Mouse (Mus musculus) hindbrain, embryonic 14.5 days (tissue): ENCODE results near the gene Man2c1. TPM values are rescaled to one million over a fixed set of nuclear protein-coding genes. Genes with fewer than 3 reads are reported as not detected.

ENCODE experiments used
- polyA plus RNA-seq: library from polyadenylated mRNA; unstranded; fragments of >200 nt; fragmentation: Nextera tagmentation; extraction: Ambion mirVana; gene quantifications from 2 replicates; pipeline ENCODE4 v1.2.1, GENCODE M21; 2014

Gene Man2c1
- polyA plus RNA-seq, 1 experiment from 2014 or later: 47.9 TPM

Other genes starting within 250 kb of the Man2c1 start
- gene Snx33, start 202.3 kb upstream of the Man2c1 start, polyA plus RNA-seq: 2.1 and 2.4 TPM in 2 replicates
- 73.4 and 78.1 TPM in 2 replicates for gene Imp3, start 193.2 kb upstream of the Man2c1 start, polyA plus RNA-seq
- 23.4 and 26.0 TPM in 2 replicates for gene Snupn, start 179.8 kb upstream of the Man2c1 start, polyA plus RNA-seq
- gene Ptpn9, start 135.8 kb upstream of the Man2c1 start, polyA plus RNA-seq: 35.0 and 39.4 TPM in 2 replicates
- gene Sin3a, start 58.6 kb upstream of the Man2c1 start, polyA plus RNA-seq: 28.2 and 29.7 TPM in 2 replicates
- 6.1 and 7.4 TPM in 2 replicates for gene Neil1, start 17.6 kb downstream of the Man2c1 start, polyA plus RNA-seq
- 132 and 138 TPM in 2 replicates for gene Commd4, start 27.6 kb downstream of the Man2c1 start, polyA plus RNA-seq
- gene Trcg1, start 105.9 kb downstream of the Man2c1 start, polyA plus RNA-seq: not detected in 2 replicates
- gene 1700017B05Rik, start 131.9 kb downstream of the Man2c1 start, polyA plus RNA-seq: 3.2 and 3.4 TPM in 2 replicates